Mouse (Mus musculus) kidney, embryonic 14.5 days (tissue): Measurements from ENCODE around the gene Naglu. TPM values are rescaled to one million over a fixed set of nuclear protein-coding genes. Genes with fewer than 3 reads are reported as not detected.

Experiments
- ATAC-seq: fragments of 200-750 bp; cut with Nextera tagmentation; 2 replicates; pipeline ENCODE4 v1.8.0; 2017; ENCODE audit warnings: moderate number of reproducible peaks, mild to moderate bottlenecking, moderate TSS enrichment, moderate library complexity; ENCODE audit not compliant: low FRiP score, low TSS enrichment
- H3K27ac ChIP-seq: fragments of 300-500 bp; sonication (generic); 2 replicates; pipeline ENCODE4 v1.5.1; 2014; ENCODE audit warnings: low read depth, mild to moderate bottlenecking, low read length, moderate library complexity, mixed read lengths
- H3K27me3 ChIP-seq: fragments of 300-500 bp; sonication (generic); 2 replicates; pipeline ENCODE4 v1.6.1; 2014; ENCODE audit warnings: mild to moderate bottlenecking, low read length; ENCODE audit not compliant: control insufficient read depth, insufficient read depth
- H3K36me3 ChIP-seq: fragments of 300-500 bp; sonication (generic); 2 replicates; pipeline ENCODE4 v1.6.1; 2014; ENCODE audit warnings: low read length, mixed read lengths; ENCODE audit not compliant: control insufficient read depth, insufficient read depth
- H3K4me1 ChIP-seq: fragments of 300-500 bp; sonication (generic); 2 replicates; pipeline ENCODE4 v1.6.1; 2014; ENCODE audit warnings: low read length, mixed read lengths; ENCODE audit not compliant: control insufficient read depth, insufficient read depth
- H3K4me2 ChIP-seq: fragments of 300-500 bp; sonication (generic); replicated peaks from 2 replicates; pipeline ENCODE4 v1.6.1; 2014; ENCODE audit warnings: low read depth, mild to moderate bottlenecking, low read length
- H3K4me3 ChIP-seq: fragments of 300-500 bp; sonication (generic); 2 replicates; pipeline ENCODE4 v1.5.1; 2014; ENCODE audit warnings: mild to moderate bottlenecking, low read length
- H3K9ac ChIP-seq: fragments of 300-500 bp; sonication (generic); 2 replicates; pipeline ENCODE4 v1.6.1; 2014; ENCODE audit warnings: low read depth, mild to moderate bottlenecking, low read length, moderate library complexity
- H3K9me3 ChIP-seq: fragments of 300-500 bp; sonication (generic); 2 replicates; pipeline ENCODE4 v1.6.1; 2016; ENCODE audit warnings: low read length; ENCODE audit not compliant: control insufficient read depth
- WGBS: fragments of 180-500 bp; shearing (Covaris S2); extraction: QIAGEN DNeasy Blood & Tissue Kit; methylation state at CpG from one replicate; pipeline ENCODE4 v1.1.7; 2014; 5-methylcytosine and 5-hydroxymethylcytosine counted together
- polyA plus RNA-seq: library from polyadenylated mRNA; unstranded; fragments of >200 nt; fragmentation: Nextera tagmentation; extraction: Ambion mirVana; gene quantifications from 2 replicates; pipeline ENCODE4 v1.2.1, GENCODE M21; 2014

The Naglu gene
- polyA plus RNA-seq = 7.0 and 11.5 TPM in 2 replicates

DNA sequence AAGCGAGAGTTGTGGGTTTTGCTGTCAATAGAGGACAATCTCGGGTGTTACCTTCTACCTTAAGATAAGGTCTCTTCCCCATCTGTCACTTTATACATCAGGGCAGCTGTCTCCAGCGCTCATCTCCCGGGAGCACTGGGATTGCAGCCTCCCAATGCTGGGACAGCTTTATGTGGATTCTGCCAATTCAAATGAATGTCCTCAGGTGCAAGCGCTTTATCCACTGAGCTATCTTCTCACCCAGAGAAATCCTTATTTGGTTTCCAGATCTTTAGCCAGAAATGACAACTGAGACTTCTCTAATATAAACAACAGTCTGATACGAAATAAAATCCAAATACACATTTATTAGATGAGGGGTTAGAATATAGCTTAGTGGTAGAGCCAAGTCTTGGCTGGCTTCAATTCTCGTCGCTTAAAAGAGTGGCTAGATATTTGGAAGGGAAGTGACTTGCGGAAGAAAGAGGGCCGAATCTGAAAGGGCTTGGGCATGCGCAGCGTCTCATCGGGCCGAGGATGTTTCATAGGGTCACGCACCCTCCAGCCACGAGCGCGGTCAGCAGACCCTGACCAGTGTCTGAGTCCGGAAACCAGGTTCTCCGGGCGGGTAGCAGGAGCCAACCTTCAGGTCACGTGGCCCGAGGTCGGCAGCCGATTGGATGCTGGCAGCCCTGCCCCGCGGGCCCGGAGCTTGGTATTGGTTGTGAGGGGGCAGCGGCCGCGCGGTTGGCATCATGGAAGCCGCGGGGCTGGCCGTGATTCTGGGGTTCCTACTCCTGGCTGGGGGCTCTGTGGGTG, at the start of gene Naglu:
Naglu (plus strand) TSS at position 622 of the 798 bp plus-strand sequence.
- ATAC-seq = peak; percentile 88
- Histone ChIP-seq H3K27me3 (0 out of 2 replicates have a peak, but pooled peaks cover 7% of the 10 kb centered on the region), H3K4me1 (0 out of 2 replicates have a peak, but pooled peaks cover 4% of the 10 kb centered on the region), H3K4me2 (peak within 1 kb of the TSS; percentile 92), H3K36me3 (no peaks in the 10 kb centered on the region), H3K9me3 (no peaks in the 10 kb centered on the region), H3K27ac (no peak within 1 kb of the TSS), H3K4me3 (peak within 1 kb of the TSS; percentile 80), H3K9ac (peak within 1 kb of the TSS; percentile 74)
- WGBS = 5% methylated on average over 35 of the region's 35 CpGs

DNA sequence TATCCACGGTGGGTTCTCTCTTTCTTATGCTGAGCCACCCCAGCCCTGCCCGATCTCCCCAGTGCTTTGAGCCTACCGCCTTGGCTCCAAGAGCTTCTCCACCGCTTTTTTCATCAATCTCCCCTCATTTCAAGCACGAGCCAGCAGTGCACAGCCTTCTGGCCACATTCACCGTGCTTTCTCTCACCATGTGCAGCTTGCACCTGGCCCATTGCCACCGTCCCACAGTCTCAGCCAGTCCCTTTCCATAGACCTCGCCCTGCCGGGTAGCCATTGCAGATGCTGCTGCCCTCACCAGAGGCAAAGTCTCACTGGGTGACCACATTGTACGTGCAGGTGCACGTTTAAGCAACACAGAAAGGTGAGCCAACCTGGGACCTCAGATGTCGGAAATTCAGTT, 46.4 kb upstream of the Naglu start:
- no peaks in the 10 kb centered on the region for H3K9me3 ChIP-seq
- no peaks in the 10 kb centered on the region for H3K4me1 ChIP-seq
- no peak overlapping the region for H3K9ac ChIP-seq
- H3K36me3 ChIP-seq = peaks cover 50% of the 10 kb centered on the region
- no peak overlapping the region for H3K4me2 ChIP-seq
- no peak for ATAC-seq
- 91% methylated on average over 12 of the region's 12 CpGs for WGBS
- H3K27me3 ChIP-seq = no peaks in the 10 kb centered on the region
- no peak overlapping the region for H3K27ac ChIP-seq
- H3K4me3 ChIP-seq = no peak overlapping the region

DNA sequence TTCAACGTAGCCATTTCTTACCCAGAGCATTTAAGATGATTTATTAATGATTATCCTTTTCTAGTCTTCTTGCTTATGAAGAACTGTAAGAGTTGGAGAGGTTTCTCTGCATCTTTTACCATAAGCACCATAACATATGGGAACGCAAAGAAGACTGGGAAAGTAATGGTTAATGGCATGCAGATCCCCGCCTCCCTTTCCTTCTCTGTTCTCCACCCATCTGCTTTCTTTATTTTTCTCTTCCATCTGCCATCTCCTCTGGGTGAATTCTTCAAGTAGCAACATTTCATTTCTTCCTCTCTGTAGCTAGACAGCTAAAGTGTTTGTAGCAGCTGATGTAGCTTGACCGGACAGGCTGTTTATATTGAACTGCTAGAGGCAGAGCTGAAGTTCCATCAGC, 45.8 kb upstream of the Naglu start:
- 92% methylated on average over 4 of the region's 4 CpGs for WGBS
- no peak for ATAC-seq
- H3K36me3 ChIP-seq = peaks cover 51% of the 10 kb centered on the region

DNA sequence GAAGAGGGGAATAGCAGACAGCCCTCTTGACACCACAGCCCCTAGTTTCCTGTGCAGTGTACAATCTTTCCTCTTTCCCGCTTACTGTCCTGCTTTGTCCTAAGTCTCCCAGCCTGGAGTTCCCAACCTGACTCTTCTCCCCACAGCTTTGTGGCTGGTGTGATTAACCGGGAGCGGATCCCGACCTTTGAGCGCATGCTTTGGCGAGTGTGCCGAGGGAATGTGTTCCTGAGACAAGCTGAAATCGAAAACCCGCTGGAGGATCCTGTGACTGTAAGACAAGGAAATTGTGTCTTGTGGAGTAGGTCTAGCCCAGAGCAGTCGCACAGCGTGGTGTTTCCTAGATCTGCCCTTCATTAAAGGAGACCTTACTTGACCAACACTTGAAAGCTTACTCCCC, 42.7 kb upstream of the Naglu start:
- Histone ChIP-seq H3K27ac (no peak overlapping the region), H3K36me3 (peaks cover 45% of the 10 kb centered on the region), H3K4me1 (no peaks in the 10 kb centered on the region), H3K27me3 (no peaks in the 10 kb centered on the region), H3K4me3 (no peak overlapping the region), H3K9ac (no peak overlapping the region), H3K9me3 (no peaks in the 10 kb centered on the region), H3K4me2 (no peak overlapping the region)
- 89% methylated on average over 11 of the region's 11 CpGs for WGBS
- no peak for ATAC-seq

More for the DNA sequence above, 45.8 kb upstream of the Naglu start:
- H3K27me3 ChIP-seq = no peaks in the 10 kb centered on the region
- no peak overlapping the region for H3K4me3 ChIP-seq
- no peaks in the 10 kb centered on the region for H3K4me1 ChIP-seq
- no peaks in the 10 kb centered on the region for H3K9me3 ChIP-seq
- no peak overlapping the region for H3K4me2 ChIP-seq
- no peak overlapping the region for H3K9ac ChIP-seq
- no peak overlapping the region for H3K27ac ChIP-seq

DNA sequence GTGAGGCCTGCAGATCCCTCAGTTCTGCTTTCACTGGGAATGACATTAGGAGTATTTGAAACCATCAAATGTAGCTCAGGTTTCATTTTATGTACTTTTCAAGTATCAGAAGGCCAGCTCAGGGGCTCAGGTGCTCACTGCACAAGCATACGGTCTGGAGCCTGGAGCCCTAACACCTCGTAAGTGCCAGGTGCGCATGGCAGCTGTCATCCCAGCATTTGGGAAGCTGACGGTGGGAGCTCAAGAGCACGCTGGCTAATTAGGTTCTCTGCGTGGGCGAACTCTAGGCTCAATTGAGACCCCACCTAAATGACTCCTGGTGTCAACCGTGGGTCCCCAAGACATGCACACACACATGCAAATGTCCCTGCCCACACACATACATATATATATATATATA, 40.5 kb upstream of the Naglu start:
- 84% methylated on average over 8 of the region's 8 CpGs for WGBS
- no peaks in the 10 kb centered on the region for H3K9me3 ChIP-seq
- H3K4me1 ChIP-seq = no peaks in the 10 kb centered on the region
- H3K4me3 ChIP-seq = no peak overlapping the region
- no peak overlapping the region for H3K9ac ChIP-seq
- H3K4me2 ChIP-seq = no peak overlapping the region
- ATAC-seq = no peak
- peaks cover 54% of the 10 kb centered on the region for H3K36me3 ChIP-seq
- no peak overlapping the region for H3K27ac ChIP-seq
- H3K27me3 ChIP-seq = no peaks in the 10 kb centered on the region

DNA sequence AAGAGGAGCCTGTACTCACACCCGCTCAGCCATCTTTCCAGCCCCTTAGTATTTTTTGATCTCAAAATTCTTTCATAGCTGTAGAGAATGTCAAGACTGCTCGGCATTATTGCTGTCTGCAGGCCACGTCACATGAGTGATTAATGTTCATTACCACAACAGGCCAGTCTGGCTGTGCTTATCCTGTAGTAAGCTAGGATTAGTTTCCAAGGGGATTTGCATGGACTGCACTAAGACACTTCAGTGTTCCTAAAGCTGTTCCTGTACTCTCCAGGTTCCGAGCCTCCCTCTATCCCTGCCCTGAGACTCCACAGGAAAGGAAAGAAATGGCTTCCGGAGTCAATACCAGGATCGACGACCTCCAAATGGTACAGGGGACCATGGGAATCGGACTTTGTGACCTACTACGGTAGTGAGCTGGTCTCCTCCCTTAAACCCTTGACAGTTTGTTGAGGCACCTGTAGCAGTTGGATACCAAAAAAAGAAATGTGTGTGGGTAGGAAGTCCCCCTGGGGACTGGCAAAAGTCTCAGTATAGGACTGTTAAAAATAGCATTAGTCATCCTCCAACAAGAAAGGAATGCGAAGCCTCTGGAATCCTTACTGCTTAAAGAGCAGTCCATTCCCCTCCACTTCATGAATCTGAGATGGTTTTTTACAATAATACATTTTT, 39.5 kb upstream of the Naglu start:
- Histone ChIP-seq H3K4me3 (no peak overlapping the region), H3K9me3 (no peaks in the 10 kb centered on the region), H3K36me3 (peaks cover 59% of the 10 kb centered on the region), H3K27ac (no peak overlapping the region), H3K4me1 (0 out of 2 replicates have a peak, but pooled peaks cover 2% of the 10 kb centered on the region), H3K27me3 (no peaks in the 10 kb centered on the region), H3K9ac (no peak overlapping the region), H3K4me2 (no peak overlapping the region)
- ATAC-seq = no peak
- WGBS = 83% methylated on average over 10 of the region's 10 CpGs

DNA sequence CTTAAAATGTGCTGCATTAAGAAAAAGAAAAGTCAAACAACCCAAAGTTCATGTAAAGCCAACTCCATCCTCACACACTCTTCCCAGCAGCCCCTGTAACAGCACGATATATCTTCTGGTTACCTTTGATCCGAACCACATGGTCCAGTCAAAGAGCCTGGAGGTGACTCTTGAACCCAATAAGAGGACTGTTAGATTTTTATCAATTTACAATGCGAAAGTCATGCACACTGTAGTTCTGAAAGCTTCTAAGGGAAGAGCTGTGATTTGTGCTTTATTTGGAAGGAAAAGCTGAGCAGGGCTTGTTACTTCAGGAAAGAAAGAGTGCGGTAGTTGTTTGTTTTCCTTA, 39.0 kb upstream of the Naglu start:
- no peak overlapping the region for H3K27ac ChIP-seq
- H3K4me3 ChIP-seq = no peak overlapping the region
- 87% methylated on average over 4 of the region's 4 CpGs for WGBS
- ATAC-seq = no peak
- H3K9me3 ChIP-seq = no peaks in the 10 kb centered on the region
- no peak overlapping the region for H3K9ac ChIP-seq
- no peak overlapping the region for H3K4me2 ChIP-seq
- H3K4me1 ChIP-seq = 0 out of 2 replicates have a peak, but pooled peaks cover 2% of the 10 kb centered on the region
- H3K36me3 ChIP-seq = peaks cover 59% of the 10 kb centered on the region
- H3K27me3 ChIP-seq = no peaks in the 10 kb centered on the region

DNA sequence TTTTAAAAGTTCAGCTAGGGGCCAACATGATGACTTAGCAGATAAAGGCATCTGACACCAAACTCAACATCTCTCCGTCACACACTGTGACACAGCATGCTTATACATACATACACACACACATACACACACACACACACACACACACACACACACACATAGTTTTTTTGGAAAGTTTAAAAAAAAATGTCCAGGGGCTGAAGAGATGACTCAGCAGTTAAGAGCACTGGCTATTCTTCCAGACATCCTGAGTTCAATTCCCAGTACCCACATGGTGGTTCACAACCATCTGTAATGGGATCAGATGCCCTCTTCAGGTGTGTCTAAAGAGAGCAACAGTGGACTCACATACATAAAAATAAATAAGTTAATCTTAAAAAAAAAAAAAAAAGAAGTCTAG, 38.3 kb upstream of the Naglu start:
- Histone ChIP-seq H3K4me2 (no peak overlapping the region), H3K36me3 (peaks cover 58% of the 10 kb centered on the region), H3K27me3 (no peaks in the 10 kb centered on the region), H3K27ac (no peak overlapping the region), H3K9me3 (no peaks in the 10 kb centered on the region), H3K4me1 (0 out of 2 replicates have a peak, but pooled peaks cover 2% of the 10 kb centered on the region), H3K4me3 (no peak overlapping the region), H3K9ac (no peak overlapping the region)
- no peak for ATAC-seq
- 81% methylated on average over 1 of the region's 1 CpGs for WGBS
